Mouse (Mus musculus) lung, postnatal 0 days (tissue): Measurements from ENCODE around the gene Tes3-ps. TPM values are rescaled to one million over a fixed set of nuclear protein-coding genes. Genes with fewer than 3 reads are reported as not detected.
A peak's percentile ranks its signal among the peaks of the same experiment; 100 is the strongest.

ENCODE experiments used
- ATAC-seq: fragments of 200-750 bp; cut with Nextera tagmentation; 2 replicates; pipeline ENCODE4 v1.8.0; 2017; ENCODE audit warnings: moderate library complexity
- DNase-seq: peaks from one replicate; pipeline ENCODE4 v3.0.0-alpha.2; 2016; ENCODE audit warnings: low spot score
- H3K27ac ChIP-seq: fragments of 300-500 bp; sonication (generic); 2 replicates; pipeline ENCODE4 v1.5.1; 2014; ENCODE audit warnings: antibody characterized with exemption, mild to moderate bottlenecking, low read length, mixed read lengths
- H3K27me3 ChIP-seq: fragments of 300-500 bp; sonication (generic); replicated peaks from 2 replicates; pipeline ENCODE4 v1.6.1; 2014; ENCODE audit warnings: low read length, mixed read lengths; ENCODE audit not compliant: insufficient read depth
- H3K36me3 ChIP-seq: fragments of 300-500 bp; sonication (generic); 2 replicates; pipeline ENCODE4 v1.6.1; 2014; ENCODE audit warnings: low read length, mixed read lengths; ENCODE audit not compliant: insufficient read depth
- H3K4me1 ChIP-seq: fragments of 300-500 bp; sonication (generic); 2 replicates; pipeline ENCODE4 v1.6.1; 2014; ENCODE audit warnings: antibody characterized with exemption, low read depth, low read length, mixed read lengths; ENCODE audit not compliant: insufficient read depth
- H3K4me2 ChIP-seq: fragments of 300-500 bp; sonication (generic); replicated peaks from 2 replicates; pipeline ENCODE4 v1.6.1; 2014; ENCODE audit warnings: low read depth, mild to moderate bottlenecking, low read length, moderate library complexity, mixed read lengths
- H3K4me3 ChIP-seq: fragments of 300-500 bp; sonication (generic); 2 replicates; pipeline ENCODE4 v1.5.1; 2014; ENCODE audit warnings: low read depth, low read length
- H3K9ac ChIP-seq: fragments of 300-500 bp; sonication (generic); replicated peaks from 2 replicates; pipeline ENCODE4 v1.6.1; 2014; ENCODE audit warnings: low read depth, mild to moderate bottlenecking
- H3K9me3 ChIP-seq: fragments of 300-500 bp; sonication (generic); 2 replicates; pipeline ENCODE4 v1.6.1; 2016; ENCODE audit warnings: low read length, mixed read lengths
- CTCF ChIP-seq: IDR thresholded peaks from 2 replicates; pipeline ENCODE4 v1.5.1; 2016; ENCODE audit warnings: antibody characterized with exemption, mild to moderate bottlenecking
- EP300 ChIP-seq: IDR thresholded peaks from 2 replicates; pipeline ENCODE4 v1.6.1; 2016; ENCODE audit warnings: antibody characterized with exemption, mild to moderate bottlenecking, control low read depth
- WGBS: fragments of 180-500 bp; shearing (Covaris S2); extraction: QIAGEN DNeasy Blood & Tissue Kit; methylation state at CpG from one replicate; pipeline ENCODE4 v1.1.7; 2014; 5-methylcytosine and 5-hydroxymethylcytosine counted together
- polyA plus RNA-seq: library from polyadenylated mRNA; unstranded; fragments of >200 nt; fragmentation: Nextera tagmentation; extraction: Ambion mirVana; gene quantifications from 2 replicates; pipeline ENCODE4 v1.2.1, GENCODE M21; 2015

Tes3-ps gene
- polyA plus RNA-seq, 1 experiment from 2014 or later = 0.49 TPM

- ATAC-seq (peak; percentile 84), DNase-seq (peak; percentile 82)
- Histone ChIP-seq H3K4me2 (no peak overlapping the region), H3K36me3 (peaks cover 13% of the 10 kb centered on the region), H3K9me3 (no peaks in the 10 kb centered on the region), H3K4me3 (no peak overlapping the region), H3K9ac (no peak overlapping the region), H3K27ac (peak overlapping the region; percentile 78), H3K4me1 (no peaks in the 10 kb centered on the region; the same call in 1 of the 2 replicates), H3K27me3 (no peaks in the 10 kb centered on the region)
- 0 out of 2 replicates have a peak, but pooled peaks have one; percentile 53 for TF ChIP-seq EP300
- no peak for TF ChIP-seq CTCF
- 65% methylated on average over 15 of the region's 15 CpGs for WGBS
Observed at GRCm38 (mm10) chr13:49461458-49462132, 31.5 kb upstream of the Tes3-ps start.

GRCm38 (mm10) chr13:49462921-49463320 lies 30.2 kb upstream of the Tes3-ps start:
- no peak overlapping the region for H3K4me2 ChIP-seq
- ATAC-seq (no peak), DNase-seq (no peak)
- H3K27ac ChIP-seq = no peak overlapping the region
- no peak overlapping the region for H3K9ac ChIP-seq
- H3K36me3 ChIP-seq = peaks cover 13% of the 10 kb centered on the region
- H3K4me1 ChIP-seq = no peaks in the 10 kb centered on the region; the same call in 1 of the 2 replicates
- WGBS = 96% methylated on average over 2 of the region's 2 CpGs
- no peaks in the 10 kb centered on the region for H3K27me3 ChIP-seq
- H3K4me3 ChIP-seq = no peak overlapping the region
- TF ChIP-seq EP300 (no peak), CTCF (no peak)
- no peaks in the 10 kb centered on the region for H3K9me3 ChIP-seq

GRCm38 (mm10) chr13:49465875-49466274 lies 27.2 kb upstream of the Tes3-ps start:
- no peak for TF ChIP-seq EP300
- no peak for TF ChIP-seq CTCF
- H3K27ac ChIP-seq = no peak overlapping the region
- H3K9ac ChIP-seq = no peak overlapping the region
- H3K27me3 ChIP-seq = no peaks in the 10 kb centered on the region
- H3K4me3 ChIP-seq = no peak overlapping the region
- peaks cover 8% of the 10 kb centered on the region for H3K36me3 ChIP-seq
- H3K4me2 ChIP-seq = no peak overlapping the region
- H3K4me1 ChIP-seq = no peaks in the 10 kb centered on the region; the same call in 1 of the 2 replicates
- DNase-seq (no peak), ATAC-seq (no peak)
- no peaks in the 10 kb centered on the region for H3K9me3 ChIP-seq
- 94% methylated on average over 4 of the region's 4 CpGs for WGBS

GRCm38 (mm10) chr13:49466393-49467075 lies 26.6 kb upstream of the Tes3-ps start:
- peak; percentile 52 for ATAC-seq
- Histone ChIP-seq H3K27ac (peak overlapping the region; percentile 6; the same call in 1 of the 2 replicates), H3K4me2 (no peak overlapping the region), H3K4me3 (no peak overlapping the region), H3K36me3 (peaks cover 8% of the 10 kb centered on the region), H3K27me3 (no peaks in the 10 kb centered on the region), H3K9me3 (no peaks in the 10 kb centered on the region), H3K9ac (no peak overlapping the region), H3K4me1 (no peaks in the 10 kb centered on the region; the same call in 1 of the 2 replicates)
- TF ChIP-seq CTCF (no peak), EP300 (no peak)
- DNase-seq = peak; percentile 35
- WGBS = 59% methylated on average over 11 of the region's 11 CpGs

GRCm38 (mm10) chr13:49467585-49467984 lies 25.5 kb upstream of the Tes3-ps start:
- H3K36me3 ChIP-seq = peaks cover 8% of the 10 kb centered on the region
- no peaks in the 10 kb centered on the region; the same call in 1 of the 2 replicates for H3K4me1 ChIP-seq
- no peaks in the 10 kb centered on the region for H3K27me3 ChIP-seq
- no peak overlapping the region for H3K27ac ChIP-seq
- no peaks in the 10 kb centered on the region for H3K9me3 ChIP-seq
- no peak for DNase-seq
- no peak for TF ChIP-seq EP300
- no peak for TF ChIP-seq CTCF
- 61% methylated on average over 2 of the region's 2 CpGs for WGBS
- H3K4me2 ChIP-seq = no peak overlapping the region
- H3K4me3 ChIP-seq = no peak overlapping the region
- no peak for ATAC-seq
- no peak overlapping the region for H3K9ac ChIP-seq

GRCm38 (mm10) chr13:49469002-49469401 lies 24.1 kb upstream of the Tes3-ps start:
- ATAC-seq (no peak), DNase-seq (no peak)
- no peak for TF ChIP-seq EP300
- TF ChIP-seq CTCF = peak; percentile 40
- Histone ChIP-seq H3K36me3 (peaks cover 8% of the 10 kb centered on the region), H3K4me1 (no peaks in the 10 kb centered on the region; the same call in 1 of the 2 replicates), H3K27me3 (no peaks in the 10 kb centered on the region), H3K9me3 (no peaks in the 10 kb centered on the region), H3K27ac (no peak overlapping the region), H3K4me2 (no peak overlapping the region), H3K9ac (no peak overlapping the region), H3K4me3 (no peak overlapping the region)
- WGBS = 80% methylated on average over 5 of the region's 5 CpGs
